Mouse (Mus musculus): ENCODE data around the gene Adk. TPM values are rescaled to one million over a fixed set of nuclear protein-coding genes. Genes with fewer than 3 reads are reported as not detected.

Adk gene
- polyA plus RNA-seq, 1 experiment, result 84.0 TPM

DNA sequence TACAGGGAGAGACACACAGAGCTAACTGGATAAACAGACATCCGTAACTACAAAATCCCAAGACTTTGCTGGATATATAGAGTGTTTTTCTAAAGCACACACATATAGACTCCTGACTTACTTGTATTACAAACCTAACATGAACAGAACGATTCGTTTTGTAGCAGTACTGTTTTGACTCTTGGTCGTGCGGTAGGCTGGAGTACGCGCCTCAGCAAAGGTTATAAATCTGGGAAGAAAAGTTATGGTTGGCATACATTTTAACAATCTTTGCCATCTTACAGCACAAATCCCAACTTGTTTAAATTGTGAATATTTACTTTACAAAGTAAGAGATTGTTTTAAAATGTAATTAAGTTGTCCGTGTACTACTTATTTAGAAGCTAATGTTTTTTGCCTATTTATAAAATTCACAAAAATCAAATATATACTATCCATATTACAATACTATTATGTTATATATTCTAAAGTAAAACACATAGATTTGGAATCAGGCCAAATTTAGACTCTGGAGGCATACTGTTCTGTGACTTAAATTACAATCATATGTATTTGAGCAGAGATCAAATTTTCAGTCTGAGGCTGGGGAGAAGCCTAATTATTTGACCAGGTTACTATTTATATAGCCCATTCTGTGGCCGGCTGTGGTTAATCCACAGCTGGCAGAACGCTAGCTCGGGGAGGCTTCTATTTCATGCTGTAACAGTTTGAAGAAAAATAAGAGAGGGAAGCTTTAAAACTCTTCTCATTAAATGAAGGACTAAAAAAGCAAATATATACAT, 261.4 kb downstream of the Adk start:
- DNase-seq (ENCODE audit: extremely low spot score in 1 of 2, low spot score in 1 of 2), result no peak

DNA sequence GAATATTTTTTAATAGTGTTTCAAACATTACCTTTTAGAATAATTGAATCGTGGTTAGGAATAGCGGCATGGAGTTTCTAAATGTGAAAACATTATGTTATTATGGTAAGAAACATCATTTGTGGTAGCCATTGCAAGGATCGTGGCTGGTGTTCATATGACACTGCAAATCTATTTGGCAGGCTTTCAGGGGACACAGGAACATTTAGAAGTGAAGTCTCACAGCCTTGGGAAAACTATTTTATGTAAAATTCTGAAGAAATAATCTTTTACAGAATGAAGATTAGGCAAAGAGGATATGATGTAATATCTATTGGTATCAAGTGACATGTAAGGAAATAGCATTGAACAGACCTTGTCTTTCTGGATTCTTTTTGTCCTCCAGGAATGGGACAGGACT, 262.1 kb downstream of the Adk start:
- DNase-seq (ENCODE audit: extremely low spot score in 1 of 2, low spot score in 1 of 2), result no peak

GRCm38 (mm10) chr14:21334826-21335225, 282.5 kb downstream of the Adk start:
- DNase-seq (ENCODE audit: extremely low spot score in 1 of 2, low spot score in 1 of 2), result no peak

GRCm38 (mm10) chr14:21335691-21336314, 283.4 kb downstream of the Adk start:
- no peak for DNase-seq (ENCODE audit: extremely low spot score in 1 of 2, low spot score in 1 of 2)

GRCm38 (mm10) chr14:21337948-21338347, 285.6 kb downstream of the Adk start:
- no peak for DNase-seq (ENCODE audit: extremely low spot score in 1 of 2, low spot score in 1 of 2)

- no peak for DNase-seq (ENCODE audit: extremely low spot score in 1 of 2, low spot score in 1 of 2)
Observed at GRCm38 (mm10) chr14:21341195-21341594, 288.8 kb downstream of the Adk start.

GRCm38 (mm10) chr14:21342984-21343383, 290.6 kb downstream of the Adk start:
- no peak for DNase-seq (ENCODE audit: extremely low spot score in 1 of 2, low spot score in 1 of 2)

DNA sequence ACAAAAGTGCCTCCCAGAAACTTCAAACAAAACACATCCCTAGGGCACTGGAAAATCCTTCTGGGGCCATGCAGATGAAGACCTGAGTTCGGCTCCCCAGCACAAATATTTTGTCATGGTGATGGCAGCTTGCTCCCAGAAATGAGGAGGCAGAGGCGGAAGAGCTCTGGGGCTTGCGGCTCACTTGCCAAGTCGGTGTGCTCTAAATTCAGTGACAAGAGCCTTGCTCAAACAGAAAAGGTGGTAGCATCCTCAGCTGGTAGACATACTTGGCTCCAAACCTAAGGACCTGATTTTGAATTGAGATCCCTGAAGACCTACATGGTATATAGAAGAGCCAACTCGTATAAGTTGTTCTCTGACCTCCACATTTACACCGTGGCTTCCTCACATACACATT, 292.5 kb downstream of the Adk start:
- DNase-seq (ENCODE audit: extremely low spot score in 1 of 2, low spot score in 1 of 2), result no peak

- DNase-seq (ENCODE audit: extremely low spot score in 1 of 2, low spot score in 1 of 2), result no peak
Observed at GRCm38 (mm10) chr14:21348611-21349260, 296.4 kb downstream of the Adk start.

- DNase-seq (ENCODE audit: extremely low spot score in 1 of 2, low spot score in 1 of 2), result no peak
Observed at GRCm38 (mm10) chr14:21351646-21352045, 299.3 kb downstream of the Adk start.

GRCm38 (mm10) chr14:21356286-21356685, 303.9 kb downstream of the Adk start:
- no peak for DNase-seq (ENCODE audit: extremely low spot score in 1 of 2, low spot score in 1 of 2)

GRCm38 (mm10) chr14:21359207-21359895, 307.0 kb downstream of the Adk start:
- no peak for DNase-seq (ENCODE audit: extremely low spot score in 1 of 2, low spot score in 1 of 2)

GRCm38 (mm10) chr14:21359896-21360525, 307.6 kb downstream of the Adk start:
- DNase-seq (ENCODE audit: extremely low spot score in 1 of 2, low spot score in 1 of 2), result no peak

- DNase-seq (ENCODE audit: extremely low spot score in 1 of 2, low spot score in 1 of 2), result peak in 1 of 2 experiments; percentile 61
Observed at GRCm38 (mm10) chr14:21367095-21367494, 314.7 kb downstream of the Adk start.

DNA sequence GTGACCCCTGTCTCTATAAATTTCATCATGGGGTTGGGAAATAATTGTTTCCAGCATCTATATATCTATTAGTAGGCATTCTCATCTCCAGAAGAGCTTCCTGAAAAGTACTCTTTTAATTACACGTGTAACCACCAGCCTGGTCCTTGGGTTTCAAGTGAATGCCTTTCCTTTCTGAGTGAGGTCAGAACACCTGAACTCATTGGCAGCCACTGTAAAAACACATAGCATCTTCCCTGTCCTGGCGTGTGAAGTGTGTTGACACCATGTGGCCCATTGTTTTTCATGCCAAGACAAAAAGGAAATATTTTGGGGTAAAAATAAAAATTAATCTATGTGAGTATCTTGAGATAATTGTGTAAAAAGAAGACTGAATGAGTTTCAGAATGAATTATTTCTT, 316.2 kb downstream of the Adk start:
- no peak for DNase-seq (ENCODE audit: extremely low spot score in 1 of 2, low spot score in 1 of 2)

- peak; percentile 87 to 92 for DNase-seq (ENCODE audit: extremely low spot score in 1 of 2, low spot score in 1 of 2)
Observed at GRCm38 (mm10) chr14:21369127-21369526, 316.8 kb downstream of the Adk start.

DNA sequence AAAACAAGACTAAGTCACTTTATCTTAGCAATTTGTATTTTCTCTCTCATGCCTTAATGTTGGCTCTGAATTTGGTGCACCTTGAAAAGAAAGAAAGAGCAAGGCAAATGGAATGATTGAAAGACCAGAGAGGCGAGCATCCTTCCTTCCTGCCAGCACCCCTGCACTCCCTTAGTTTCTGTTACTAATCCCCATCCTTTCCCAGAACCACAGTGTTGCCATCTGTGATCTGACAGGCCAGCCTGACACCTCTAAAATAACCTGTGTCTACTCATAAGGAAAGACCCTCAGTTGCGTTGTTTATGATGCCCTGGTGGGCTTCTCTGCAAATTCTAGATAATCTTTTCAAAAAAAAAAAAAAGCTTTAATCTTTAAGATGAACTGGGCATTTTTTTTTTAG, 319.6 kb downstream of the Adk start:
- DNase-seq (ENCODE audit: extremely low spot score in 1 of 2, low spot score in 1 of 2), result no peak

GRCm38 (mm10) chr14:21372689-21373088, 320.3 kb downstream of the Adk start:
- DNase-seq (ENCODE audit: extremely low spot score in 1 of 2, low spot score in 1 of 2), result no peak

DNA sequence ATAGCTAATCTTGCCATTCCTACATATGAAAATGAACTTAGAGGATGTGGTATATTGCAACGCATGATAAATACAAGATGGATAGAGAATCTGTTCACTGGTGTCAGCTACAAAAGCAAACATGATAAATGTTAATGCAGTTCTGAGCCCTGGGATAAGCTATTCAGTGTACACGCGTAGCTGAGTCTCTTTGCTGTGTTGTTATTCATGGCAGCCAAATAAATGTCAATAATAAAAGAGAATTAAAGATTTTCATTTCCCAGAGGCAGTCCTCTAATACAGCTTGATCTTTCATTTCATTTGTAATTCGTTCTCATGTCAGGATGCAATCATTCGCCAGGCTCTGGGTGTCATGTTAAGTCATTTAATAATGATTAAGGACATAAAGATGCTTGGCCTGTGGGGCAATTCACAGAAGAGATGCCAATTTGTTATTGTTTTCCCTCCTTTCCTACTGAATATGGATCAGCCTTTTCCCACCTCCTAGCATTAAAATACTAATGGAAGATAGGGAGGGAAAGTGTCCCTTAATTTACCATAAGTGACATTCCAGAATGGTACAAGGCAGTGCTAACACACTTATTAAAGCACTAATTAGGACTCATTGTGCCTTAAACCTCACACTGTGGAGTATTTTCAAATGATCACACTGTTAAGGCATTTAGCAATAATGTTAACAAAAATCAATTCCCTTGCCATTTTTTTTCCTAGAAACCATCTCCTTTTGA, 331.5 kb downstream of the Adk start:
- DNase-seq (ENCODE audit: extremely low spot score in 1 of 2, low spot score in 1 of 2), result no peak

- DNase-seq (ENCODE audit: extremely low spot score in 1 of 2, low spot score in 1 of 2), result no peak
Observed at GRCm38 (mm10) chr14:21399506-21399905, 347.1 kb downstream of the Adk start.

All from frontal cortex, adult 2 months (tissue).